Comparison of ENCODE assay signal across 28 mouse cellular contexts in the genomic region with DNA sequence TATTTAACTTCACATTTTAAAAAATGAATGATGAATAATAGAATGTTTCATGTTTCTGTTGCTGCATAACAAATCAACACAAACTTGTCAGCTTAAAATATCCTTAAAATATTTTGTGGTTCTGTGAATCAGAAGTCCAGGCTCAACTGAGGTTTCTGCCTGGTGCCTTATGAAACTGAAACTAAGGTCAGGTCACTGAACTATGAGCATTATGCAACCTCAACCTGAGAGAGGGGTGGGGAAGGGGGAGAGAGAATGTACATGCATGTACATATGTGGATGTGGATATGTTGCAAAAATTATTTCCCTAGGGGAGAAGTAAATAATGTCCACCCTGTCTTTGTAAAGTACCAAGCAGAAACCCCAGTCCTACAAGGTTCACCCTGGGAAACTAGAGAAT. TPM values are rescaled to one million over a fixed set of nuclear protein-coding genes. Genes with fewer than 3 reads are reported as not detected.
"Had no signal": no experiment of that assay in that cellular context is flagged by ENCODE, and none has a peak within 500 bp of the region (broad histone marks: within the 10 kb centered on the region; RNA-seq: fewer than 3 reads in every experiment).

No protein-coding gene starts in this region.

- DNase-seq: gastrocnemius, postnatal 14 days; gastrocnemius, postnatal 36 days; heart, adult 2 months; heart, postnatal 14 days; heart, postnatal 4 days; kidney, adult 18-20 months; kidney, adult 8-10 months; kidney, postnatal 10 days; kidney, postnatal 25 days; kidney, postnatal 4 days; layer of hippocampus, postnatal 36 days; left cerebral cortex, postnatal 4 days had no signal

- H3K4me3 ChIP-seq: heart, adult 2 months; heart, embryonic 13.5 days; heart, embryonic 15.5 days; hindbrain, embryonic 10.5 days; hindbrain, embryonic 12.5 days; intestine, embryonic 15.5 days; layer of hippocampus, adult 2 months; limb, embryonic 13.5 days; limb, embryonic 15.5 days had no signal

- H3K4me1 ChIP-seq: heart, embryonic 13.5 days; heart, embryonic 15.5 days; hindbrain, embryonic 10.5 days; hindbrain, embryonic 12.5 days; intestine, embryonic 15.5 days; limb, embryonic 13.5 days; limb, embryonic 15.5 days had no signal

- H3K27me3 ChIP-seq: heart, embryonic 13.5 days; heart, embryonic 15.5 days; hindbrain, embryonic 12.5 days; intestine, embryonic 15.5 days; limb, embryonic 13.5 days; limb, embryonic 15.5 days had no signal

- H3K4me2 ChIP-seq: heart, embryonic 11.5 days; heart, embryonic 13.5 days; heart, embryonic 15.5 days; hindbrain, embryonic 12.5 days; hindbrain, embryonic 14.5 days; intestine, embryonic 15.5 days; limb, embryonic 13.5 days; limb, embryonic 15.5 days; liver, embryonic 11.5 days had no signal

- H3K36me3 ChIP-seq: heart, embryonic 13.5 days; heart, embryonic 15.5 days; hindbrain, embryonic 10.5 days; hindbrain, embryonic 12.5 days; intestine, embryonic 15.5 days; limb, embryonic 13.5 days; limb, embryonic 15.5 days had no signal

- H3K9ac ChIP-seq: heart, embryonic 13.5 days; heart, embryonic 15.5 days; hindbrain, embryonic 12.5 days; hindbrain, embryonic 14.5 days; intestine, embryonic 15.5 days; limb, embryonic 13.5 days; limb, embryonic 15.5 days; liver, embryonic 14.5 days had no signal

- ATAC-seq: hindbrain, embryonic 16.5 days; inflammation-experienced regulatory T-cells, adult 6 months; intestine, embryonic 15.5 days; intestine, postnatal 0 days had no signal

- H3K9me3 ChIP-seq: heart, embryonic 15.5 days; hindbrain, embryonic 12.5 days; intestine, embryonic 15.5 days; limb, embryonic 15.5 days had no signal

- H3K27ac ChIP-seq: heart, adult 2 months; heart, embryonic 13.5 days; heart, embryonic 15.5 days; hindbrain, embryonic 10.5 days; hindbrain, embryonic 12.5 days; hindbrain, embryonic 14.5 days; intestine, embryonic 15.5 days; layer of hippocampus, adult 2 months; limb, embryonic 13.5 days; limb, embryonic 15.5 days; liver, embryonic 14.5 days had no signal

RNA-seq across cellular contexts. Expression of gene Rasgrf1, which starts 18.8 kb away (rescaled TPM):
- total RNA-seq: gastrocnemius, postnatal 36 days; heart, adult 2 months; heart, postnatal 14 days; heart, postnatal 4 days had no signal
- polyA plus RNA-seq: heart, adult 2 months; heart, postnatal 0 days; intestine, postnatal 0 days; liver, embryonic 11.5 days had no signal
